Mouse (Mus musculus) CH12.LX (cell line): ENCODE measurements around the gene Smyd3. TPM values are rescaled to one million over a fixed set of nuclear protein-coding genes. Genes with fewer than 3 reads are reported as not detected.
A peak's percentile ranks its signal among the peaks of the same experiment; 100 is the strongest.

Experiments used
- DNase-seq: peaks from one replicate; pipeline ENCODE4 v3.0.0-alpha.2; 2013; ENCODE audit errors: extremely low read depth
- H3K27ac ChIP-seq: 2 replicates; pipeline ENCODE4 v1.5.1; 2012; ENCODE audit warnings: low read depth, mild to moderate bottlenecking, control low read depth, moderate library complexity; ENCODE audit not compliant: insufficient read depth
- H3K27me3 ChIP-seq: replicated peaks from 2 replicates; pipeline ENCODE3; 2012; ENCODE audit warnings: inconsistent platforms
- H3K36me3 ChIP-seq, 2 experiments: replicated peaks in 1 of 2; 2 replicates each; pipeline versions ENCODE3 to v1.6.1; 2012; ENCODE audit warnings: inconsistent platforms in 1 of 2, low read length in 1 of 2, mild to moderate bottlenecking in 1 of 2, mixed read lengths in 1 of 2, moderate library complexity in 1 of 2; ENCODE audit not compliant: control insufficient read depth in 1 of 2, insufficient read depth in 1 of 2
- H3K4me1 ChIP-seq, 2 experiments: 2 replicates each; pipeline ENCODE4 v1.6.1; 2012; ENCODE audit warnings: inconsistent platforms in 1 of 2, moderate library complexity in 1 of 2; ENCODE audit not compliant: insufficient read depth in 2 of 2, control insufficient read depth in 1 of 2
- H3K4me2 ChIP-seq: 2 replicates; pipeline ENCODE4 v1.6.1; 2012; ENCODE audit warnings: low read depth, mild to moderate bottlenecking, control low read depth; ENCODE audit not compliant: poor library complexity, insufficient read depth, severe bottlenecking
- H3K4me3 ChIP-seq, 3 experiments: fragments of 150-350 bp in 1 of 3; sonication (generic) in 1 of 3; replicated peaks in 1 of 3; 2 replicates each; pipeline versions ENCODE3 to v1.5.1; 2011 to 2012; ENCODE audit warnings: low read depth in 2 of 3, low read length in 2 of 3, mild to moderate bottlenecking in 2 of 3, moderate library complexity in 2 of 3, control low read depth in 1 of 3, improper control_type of control experiment in 1 of 3, inconsistent platforms in 1 of 3, mixed read lengths in 1 of 3; ENCODE audit not compliant: poor library complexity in 1 of 3
- H3K79me2 ChIP-seq: replicated peaks from 2 replicates; pipeline ENCODE4 v1.6.1; 2012; ENCODE audit warnings: mild to moderate bottlenecking, moderate library complexity; ENCODE audit not compliant: control insufficient read depth, poor library complexity, insufficient read depth, severe bottlenecking; ENCODE audit errors: extremely low read depth
- H3K9ac ChIP-seq: 2 replicates; pipeline ENCODE4 v1.6.1; 2012; ENCODE audit warnings: low read depth, mild to moderate bottlenecking, control low read depth, moderate library complexity; ENCODE audit not compliant: insufficient read depth
- H3K9me3 ChIP-seq: replicated peaks from 2 replicates; pipeline ENCODE3; 2012; ENCODE audit warnings: low read length, inconsistent platforms, mixed read lengths
- BHLHE40 ChIP-seq: IDR thresholded peaks from 2 replicates; pipeline ENCODE4 v1.6.1; 2011; ENCODE audit warnings: mild to moderate bottlenecking, low read depth, low read length, improper control_type of control experiment
- CHD1 ChIP-seq: IDR thresholded peaks from 2 replicates; pipeline ENCODE4 v1.6.1; 2012; ENCODE audit warnings: low read depth, low read length, improper control_type of control experiment, inconsistent platforms
- CTCF ChIP-seq, 2 experiments: IDR thresholded peaks in 1 of 2; conservative IDR thresholded peaks in 1 of 2; 2 replicates each; pipeline ENCODE4 v1.5.1; 2011 to 2012; ENCODE audit warnings: low read depth in 2 of 2, low read length in 2 of 2, improper control_type of control experiment in 1 of 2, inconsistent platforms in 1 of 2, mild to moderate bottlenecking in 1 of 2, moderate library complexity in 1 of 2
- E2F4 ChIP-seq: IDR thresholded peaks from 2 replicates; pipeline ENCODE4 v1.6.1; 2011; ENCODE audit warnings: low read depth, low read length, improper control_type of control experiment; ENCODE audit not compliant: insufficient replicate concordance
- EP300 ChIP-seq: IDR thresholded peaks from 2 replicates; pipeline ENCODE4 v1.6.1; 2011; ENCODE audit warnings: low read length, improper control_type of control experiment
- HCFC1 ChIP-seq: IDR thresholded peaks from 2 replicates; pipeline ENCODE4 v1.6.1; 2012; ENCODE audit warnings: low read depth, mild to moderate bottlenecking, inconsistent platforms, low read length, improper control_type of control experiment
- IRF4 ChIP-seq: IDR thresholded peaks from 2 replicates; pipeline ENCODE4 v1.6.1; 2014; ENCODE audit warnings: low read depth, mild to moderate bottlenecking, inconsistent platforms, low read length, improper control_type of control experiment
- JUN ChIP-seq: IDR thresholded peaks from 2 replicates; pipeline ENCODE4 v1.6.1; 2011; ENCODE audit warnings: low read depth, mild to moderate bottlenecking, low read length, improper control_type of control experiment, moderate library complexity; ENCODE audit not compliant: insufficient read depth
- JUND ChIP-seq: conservative IDR thresholded peaks from 2 replicates; pipeline ENCODE4 v1.6.1; 2011; ENCODE audit warnings: low read depth, low read length, improper control_type of control experiment
- KAT2A ChIP-seq: IDR thresholded peaks from 2 replicates; pipeline ENCODE4 v1.6.1; 2012; ENCODE audit warnings: low read length, improper control_type of control experiment, inconsistent platforms; ENCODE audit not compliant: insufficient replicate concordance
- MAFK ChIP-seq: IDR thresholded peaks from 2 replicates; pipeline ENCODE4 v1.6.1; 2011; ENCODE audit warnings: low read length, improper control_type of control experiment; ENCODE audit not compliant: insufficient replicate concordance
- MAX ChIP-seq: IDR thresholded peaks from 2 replicates; pipeline ENCODE4 v1.6.1; 2011; ENCODE audit warnings: low read length, improper control_type of control experiment
- MEF2A ChIP-seq: IDR thresholded peaks from 2 replicates; pipeline ENCODE4 v1.6.1; 2014; ENCODE audit warnings: low read depth, mild to moderate bottlenecking, inconsistent platforms, low read length, improper control_type of control experiment, borderline replicate concordance
- MXI1 ChIP-seq: IDR thresholded peaks from 2 replicates; pipeline ENCODE4 v1.6.1; 2011; ENCODE audit warnings: mild to moderate bottlenecking, low read depth, low read length, improper control_type of control experiment
- MYC ChIP-seq: IDR thresholded peaks from 2 replicates; pipeline ENCODE4 v1.6.1; 2011; ENCODE audit warnings: low read depth, mild to moderate bottlenecking, improper control_type of control experiment, low read length
- NELFE ChIP-seq: IDR thresholded peaks from 2 replicates; pipeline ENCODE4 v1.6.1; 2011; ENCODE audit warnings: low read depth, low read length, improper control_type of control experiment
- POLR2AphosphoS2 ChIP-seq: IDR thresholded peaks from 2 replicates; pipeline ENCODE4 v1.6.1; 2011; ENCODE audit warnings: low read depth, low read length, improper control_type of control experiment
- RCOR1 ChIP-seq: conservative IDR thresholded peaks from 2 replicates; pipeline ENCODE4 v1.6.1; 2012; ENCODE audit warnings: low read depth, mild to moderate bottlenecking, inconsistent platforms, low read length, improper control_type of control experiment
- SIN3A ChIP-seq: IDR thresholded peaks from 2 replicates; pipeline ENCODE4 v1.6.1; 2012; ENCODE audit warnings: low read length, improper control_type of control experiment, inconsistent platforms
- TBP ChIP-seq: conservative IDR thresholded peaks from 2 replicates; pipeline ENCODE4 v1.6.1; 2011; ENCODE audit warnings: low read depth, low read length, improper control_type of control experiment
- TCF12 ChIP-seq: IDR thresholded peaks from 2 replicates; pipeline ENCODE4 v1.6.1; 2014; ENCODE audit warnings: low read depth, mild to moderate bottlenecking, inconsistent platforms, low read length, improper control_type of control experiment
- UBTF ChIP-seq: IDR thresholded peaks from 2 replicates; pipeline ENCODE4 v1.6.1; 2012; ENCODE audit warnings: low read depth, mild to moderate bottlenecking, inconsistent platforms, low read length, improper control_type of control experiment, moderate library complexity
- USF2 ChIP-seq: conservative IDR thresholded peaks from 2 replicates; pipeline ENCODE4 v1.6.1; 2011; ENCODE audit warnings: low read depth, low read length, improper control_type of control experiment
- ZKSCAN1 ChIP-seq: IDR thresholded peaks from 2 replicates; pipeline ENCODE4 v1.6.1; 2012; ENCODE audit warnings: low read depth, inconsistent platforms, low read length, improper control_type of control experiment, borderline replicate concordance
- ZNF384 ChIP-seq: IDR thresholded peaks from 2 replicates; pipeline ENCODE4 v1.6.1; 2012; ENCODE audit warnings: low read depth, low read length, improper control_type of control experiment, inconsistent platforms
- dilution Hi-C: fragments of 300-500 bp; cut with MboI; formaldehyde crosslinking; loops from 2 replicates; pipeline ENCODE4 v1.14.3; 2020; ENCODE audit warnings: low sequenced_read_pairs; ENCODE audit not compliant: extremely low pct_unique_long_range_greater_than_20kb, extremely low pct_ligation_motif_present
- in situ Hi-C: fragments of 300-500 bp; cut with MboI; formaldehyde crosslinking; loops from 3 replicates; pipeline ENCODE4 v1.14.3; 2019; ENCODE audit warnings: low sequenced_read_pairs, low pct_ligation_motif_present, low pct_unique_long_range_greater_than_20kb, mixed read lengths
- polyA plus RNA-seq: library from polyadenylated mRNA; unstranded; fragments of >175 nt; gene quantifications from 2 replicates; pipeline ENCODE4 v1.2.1, GENCODE M21; 2012; ENCODE audit warnings: low read depth; ENCODE audit not compliant: insufficient read length
- total RNA-seq, 2 experiments: library from RNA; depleted of rRNA; stranded (reverse); fragments of 300-350 nt in 1 of 2; fragments of >200 nt in 1 of 2; gene quantifications; 2 replicates each; pipeline ENCODE4 v1.2.3; 2012 to 2014

The Smyd3 gene
- total and polyA plus RNA-seq, 3 experiments: 11.4 to 12.5 (median 11.8) TPM

DNA sequence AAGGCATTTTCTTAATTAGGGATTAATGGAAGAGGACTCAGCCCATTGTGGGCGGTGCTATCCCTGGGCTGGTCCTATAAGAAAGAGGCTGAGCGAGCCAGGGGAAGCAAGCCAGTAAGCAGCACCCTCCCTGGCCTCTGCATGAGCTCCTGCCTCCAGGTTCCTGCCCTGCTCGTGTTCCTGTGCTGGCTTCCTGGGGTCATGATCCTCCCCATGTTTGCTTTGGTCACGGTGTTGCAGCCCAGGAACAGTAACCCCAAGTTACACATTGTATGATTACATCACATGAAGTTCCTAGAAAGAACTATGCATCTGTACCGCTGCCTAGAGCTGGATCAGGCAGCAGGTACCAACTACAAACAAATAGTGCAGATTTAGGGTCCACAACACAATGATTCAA is 536.2 kb downstream of the Smyd3 start:
- H3K4me2 ChIP-seq: no peak overlapping the region
- H3K9ac ChIP-seq: no peak overlapping the region
- no peaks in the 10 kb centered on the region for H3K27me3 ChIP-seq
- no peak for TF ChIP-seq CHD1
- TF ChIP-seq BHLHE40: no peak
- TF ChIP-seq IRF4: no peak
- no peak for TF ChIP-seq HCFC1
- TF ChIP-seq MYC: no peak
- no peaks in the 10 kb centered on the region for H3K9me3 ChIP-seq
- dilution Hi-C loops (no loop called here), in situ Hi-C loops (no loop called here)
- H3K4me3 ChIP-seq: no peak overlapping the region
- no peaks in the 10 kb centered on the region for H3K4me1 ChIP-seq
- no peak for DNase-seq
- no peaks in the 10 kb centered on the region for H3K79me2 ChIP-seq
- no peak overlapping the region for H3K27ac ChIP-seq
- no peaks in the 10 kb centered on the region for H3K36me3 ChIP-seq

DNA sequence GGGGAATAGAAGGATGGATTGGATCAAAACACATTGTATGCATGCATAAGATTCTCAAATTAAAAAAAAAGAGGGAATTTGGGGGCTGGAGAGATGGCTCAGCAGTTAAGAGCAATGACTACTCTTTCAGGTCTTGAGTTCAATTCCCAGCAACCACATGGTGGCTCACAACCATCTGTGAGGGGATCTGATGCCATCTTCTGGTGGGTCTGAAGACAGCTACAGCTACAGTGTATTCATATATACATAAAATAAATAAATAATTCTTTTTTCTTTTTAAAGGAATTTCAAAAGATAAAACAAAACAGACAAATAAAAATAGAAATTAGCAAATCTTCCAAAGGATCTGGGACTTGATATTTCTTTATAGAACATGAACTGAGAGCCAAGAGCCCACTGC is 537.7 kb downstream of the Smyd3 start:
- Histone ChIP-seq H3K4me2 (no peak overlapping the region), H3K36me3 (no peaks in the 10 kb centered on the region), H3K4me3 (no peak overlapping the region), H3K27ac (no peak overlapping the region), H3K9me3 (no peaks in the 10 kb centered on the region), H3K9ac (no peak overlapping the region), H3K27me3 (no peaks in the 10 kb centered on the region), H3K79me2 (no peaks in the 10 kb centered on the region), H3K4me1 (no peaks in the 10 kb centered on the region)
- TF ChIP-seq USF2: no peak
- peak in 1 of 2 experiments; percentile 45; a peak in 1 of 4 replicates for TF ChIP-seq CTCF (conservative IDR thresholded peaks at IDR 0.05 in 1 of 2, IDR thresholded peaks at IDR 0.05 in 1 of 2; ENCODE audit: low read depth in 2 of 2, low read length in 2 of 2)
- TF ChIP-seq JUN: no peak
- TF ChIP-seq ZKSCAN1: no peak
- no peak for TF ChIP-seq SIN3A
- no peak for TF ChIP-seq EP300
- no peak for DNase-seq
- dilution Hi-C loops (no loop called here), in situ Hi-C loops (no loop called here)

DNA sequence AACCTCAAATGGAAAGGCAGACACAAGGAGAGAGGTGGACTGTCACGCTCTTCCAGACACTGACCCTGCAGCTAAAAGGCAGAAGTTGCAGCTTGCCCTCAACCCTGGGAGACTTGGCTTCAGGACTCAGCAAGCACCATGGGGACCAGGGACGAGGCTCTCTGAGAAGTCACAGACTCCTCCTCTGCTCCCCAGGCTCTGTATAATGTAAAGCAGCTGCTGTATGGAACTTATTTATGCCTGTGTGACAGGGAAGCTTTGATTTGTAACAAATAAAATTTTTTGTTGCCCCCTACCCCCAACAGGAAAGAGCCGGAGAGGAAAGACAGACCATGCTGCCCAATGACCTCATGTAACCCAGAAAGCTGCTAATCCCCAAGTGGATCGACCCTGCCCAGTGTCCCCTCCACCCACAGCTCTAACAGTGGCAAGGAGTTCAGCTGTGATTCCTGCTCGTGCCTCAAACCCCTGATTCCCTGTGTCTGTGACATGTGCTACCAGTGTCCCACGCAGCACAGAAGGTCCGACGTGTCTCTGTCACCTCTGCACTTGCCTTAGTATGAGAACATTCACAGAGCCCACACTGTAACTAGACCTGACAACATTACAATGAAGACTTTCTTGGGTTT is 539.1 kb downstream of the Smyd3 start:
- H3K4me2 ChIP-seq: no peak overlapping the region
- no peak overlapping the region for H3K27ac ChIP-seq

More for the DNA sequence above, 539.1 kb downstream of the Smyd3 start:
- no peaks in the 10 kb centered on the region for H3K4me1 ChIP-seq
- no peak for DNase-seq
- in situ Hi-C loops (no loop called here), dilution Hi-C loops (no loop called here)
- no peak overlapping the region for H3K4me3 ChIP-seq
- no peak overlapping the region for H3K9ac ChIP-seq
- H3K36me3 ChIP-seq: no peaks in the 10 kb centered on the region
- TF ChIP-seq POLR2AphosphoS2 (no peak), ZNF384 (no peak), JUND (no peak), MXI1 (no peak), MAX (no peak), TCF12 (no peak), TBP (no peak), SIN3A (no peak), IRF4 (no peak), ZKSCAN1 (no peak), MEF2A (no peak), CHD1 (no peak), RCOR1 (no peak), E2F4 (no peak), NELFE (no peak), KAT2A (no peak), MAFK (no peak), UBTF (no peak)
- no peaks in the 10 kb centered on the region for H3K79me2 ChIP-seq
- no peaks in the 10 kb centered on the region for H3K27me3 ChIP-seq
- H3K9me3 ChIP-seq: no peaks in the 10 kb centered on the region
